Mouse (Mus musculus) urinary bladder, adult 18-20 months (tissue): ENCODE data around the gene Klhl3.
"Not testable (repeated sequence)": the region's sequence is repeated elsewhere in the genome, so short reads cannot be mapped to it uniquely, and the experiment has no call there.

ENCODE experiments used
- DNase-seq, 2 experiments: peaks; one replicate each; pipeline ENCODE4 v3.0.0; 2022; ENCODE audit warnings: low spot score in 2 of 2, mixed read lengths in 2 of 2

The Klhl3 gene

DNA sequence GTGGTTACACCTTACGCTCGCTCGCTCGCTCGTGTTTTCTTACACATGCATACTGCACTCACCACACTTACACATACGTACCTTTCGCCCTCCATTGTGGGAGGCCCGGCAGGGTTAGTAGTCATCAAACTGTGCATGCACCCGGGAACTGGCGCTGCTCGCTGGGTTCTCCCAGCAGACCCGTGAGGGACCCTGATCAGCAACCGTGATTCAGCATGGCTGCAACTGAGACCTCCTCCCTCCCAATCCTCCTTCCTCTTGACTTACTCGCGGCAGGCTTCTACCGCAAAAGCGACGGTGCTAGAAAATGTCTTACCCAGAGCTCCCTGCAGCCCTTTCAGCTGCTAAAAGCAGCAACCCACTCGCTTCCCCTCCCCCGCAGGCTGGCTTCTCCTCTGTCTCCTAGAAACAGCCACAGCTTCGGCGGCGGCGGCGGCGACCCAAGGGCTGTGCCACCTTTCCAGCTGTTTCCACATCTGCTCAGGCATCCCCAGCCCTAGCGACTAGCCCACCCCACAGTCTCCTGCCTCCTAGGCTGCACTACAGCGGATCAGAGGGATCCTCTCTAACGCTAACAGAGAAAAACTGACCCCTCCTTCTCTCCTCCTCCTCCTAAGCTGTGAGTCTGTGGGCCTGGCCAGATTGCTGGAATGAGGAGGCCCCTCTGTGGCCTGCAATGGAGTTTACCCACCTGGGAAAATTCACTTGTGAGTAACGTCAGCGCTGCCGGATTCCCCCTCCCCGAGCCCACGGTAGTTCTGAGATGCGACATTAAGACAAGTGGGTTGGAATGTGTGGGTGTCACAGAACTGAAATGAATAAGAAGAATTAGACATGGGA, at the start of gene Klhl3:
Gene Klhl3, minus strand, starts transcription at position 532 of the 840 bp plus-strand sequence.
- peak in 1 of 2 experiments; percentile 58 for DNase-seq

DNA sequence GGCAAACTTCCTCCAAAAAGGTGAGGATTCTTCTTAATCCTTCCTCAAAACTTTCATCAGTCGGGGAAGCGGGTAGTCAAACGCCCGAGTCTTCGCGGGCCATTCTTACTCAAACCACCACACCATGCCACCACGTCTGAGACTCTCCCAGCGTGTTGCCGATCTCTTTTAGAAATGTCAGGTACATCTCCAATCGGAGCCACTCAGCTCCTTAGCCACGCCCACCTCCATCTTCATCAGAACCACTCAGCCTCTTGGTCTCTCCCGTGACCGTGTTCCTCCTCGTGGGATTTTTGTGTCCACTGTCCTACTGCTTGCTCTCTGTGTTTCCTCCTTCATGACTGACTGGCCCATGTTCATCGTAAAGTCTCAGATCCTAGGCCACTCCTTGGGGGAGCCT, 47.4 kb upstream of the Klhl3 start:
- DNase-seq, result no peak

DNA sequence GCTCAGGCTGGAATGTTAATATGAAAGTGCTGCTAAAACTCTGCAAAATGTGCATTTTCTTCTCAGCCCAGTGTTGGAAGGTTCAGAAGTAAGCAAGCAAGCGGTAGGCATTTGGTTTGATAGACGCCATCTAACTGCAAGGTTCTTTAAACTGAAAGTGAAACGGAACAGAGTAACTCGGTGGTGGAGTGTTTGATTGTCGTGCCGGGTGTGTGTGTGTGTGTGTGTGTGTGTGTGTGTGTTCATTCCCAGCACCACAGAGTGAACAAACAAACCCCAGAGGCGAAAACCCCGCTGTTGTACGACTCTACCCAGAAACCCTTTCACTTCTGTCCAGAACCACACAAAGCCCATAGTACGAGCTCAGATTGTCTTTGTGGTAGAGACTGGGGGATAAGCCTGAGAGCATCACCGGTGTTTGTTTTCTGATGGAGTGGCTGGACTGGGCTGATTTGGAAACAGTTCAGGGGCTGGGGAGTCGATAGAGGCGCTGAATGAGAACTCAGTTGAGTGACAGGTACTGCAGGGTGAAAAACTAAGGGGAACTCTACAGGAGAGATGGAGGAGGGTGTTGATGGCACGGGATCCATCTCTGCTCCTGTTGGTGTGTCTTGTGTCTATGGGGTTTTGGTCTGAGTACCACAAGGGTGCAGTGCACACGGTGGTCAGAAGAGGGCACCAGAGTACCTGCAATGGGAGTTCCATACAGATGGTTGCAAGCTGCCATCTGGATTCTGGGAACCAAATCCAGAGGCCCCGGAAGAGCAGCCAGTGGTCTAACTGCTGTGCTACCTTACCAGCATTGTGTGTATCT, 44.9 kb upstream of the Klhl3 start:
- peak; percentile 66 to 78 for DNase-seq

DNA sequence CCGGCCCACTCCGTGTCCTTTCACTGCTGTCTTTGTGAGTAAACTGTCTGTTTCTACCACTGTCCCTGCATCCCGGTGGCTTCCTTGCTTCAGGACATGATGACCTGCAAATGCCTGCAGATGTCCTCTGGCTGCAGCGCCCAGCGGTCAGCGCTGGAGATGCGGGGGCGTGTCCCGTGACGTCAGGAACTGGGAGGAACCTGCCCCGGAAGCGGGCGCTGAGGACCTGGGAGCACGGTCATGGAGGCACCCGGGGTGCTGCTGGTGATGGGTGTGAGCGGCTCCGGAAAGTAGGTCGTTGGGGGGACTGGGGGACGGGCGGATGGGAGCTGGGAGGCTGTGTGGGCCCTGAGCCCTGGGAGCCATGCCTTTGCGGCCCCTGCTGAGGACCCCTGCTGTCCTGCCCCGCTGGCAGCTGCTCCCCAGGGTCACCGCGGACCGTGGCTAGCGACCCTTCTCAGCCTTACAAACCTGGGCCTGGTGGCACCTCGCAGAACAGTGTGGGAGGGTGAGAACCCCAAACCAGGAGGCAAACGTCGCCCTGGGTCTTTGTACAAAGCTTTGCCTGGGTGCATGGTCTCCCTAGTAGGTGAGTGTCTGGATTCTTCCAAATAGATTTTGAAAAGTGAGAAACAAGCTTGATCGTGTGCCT, 44.2 kb upstream of the Klhl3 start, which contains the start of gene Idnk:
Gene Idnk, plus strand, starts transcription at position 203 of the 652 bp plus-strand sequence.
- DNase-seq, result peak; percentile 82 to 86

DNA sequence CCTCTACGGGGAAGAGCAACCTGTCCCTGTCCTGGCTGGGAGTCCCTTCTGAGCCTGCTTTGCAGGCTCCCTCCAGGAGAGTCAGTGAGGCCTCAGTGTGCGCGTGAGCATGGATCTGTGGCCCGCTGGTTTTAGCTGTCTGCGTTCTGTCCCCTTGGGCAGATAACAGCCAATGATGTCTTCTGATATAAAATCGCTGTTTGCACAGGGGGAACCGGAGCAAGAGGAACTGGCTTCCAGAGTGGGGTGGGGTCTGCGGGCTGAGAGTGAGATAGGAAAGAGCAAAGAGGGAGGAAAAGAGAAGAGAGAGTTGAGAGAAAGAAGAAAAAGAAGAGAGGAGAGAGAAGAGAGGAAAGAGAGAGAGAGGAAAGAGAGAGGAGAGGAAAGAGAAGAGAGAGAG, 43.6 kb upstream of the Klhl3 start:
- DNase-seq, result no peak

DNA sequence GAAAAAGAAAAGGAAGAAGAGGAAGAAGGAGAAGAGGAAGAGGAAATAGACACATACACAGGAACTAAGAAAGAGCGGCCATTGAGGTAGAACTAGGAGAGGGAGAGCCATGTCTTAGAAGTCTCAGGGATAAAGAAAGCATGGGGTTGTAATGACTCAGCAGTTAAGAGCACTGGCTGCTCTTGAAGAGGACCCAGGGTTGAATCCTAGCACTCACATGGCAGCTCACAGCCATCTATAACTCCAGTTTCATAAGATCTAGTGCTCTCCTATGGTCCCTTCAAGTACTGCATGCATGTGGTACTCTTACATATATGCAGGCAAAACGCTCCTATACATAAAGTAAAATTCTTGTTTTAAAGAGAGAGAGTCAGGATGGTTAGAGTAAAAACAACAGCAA, 42.6 kb upstream of the Klhl3 start:
- no peak for DNase-seq

DNA sequence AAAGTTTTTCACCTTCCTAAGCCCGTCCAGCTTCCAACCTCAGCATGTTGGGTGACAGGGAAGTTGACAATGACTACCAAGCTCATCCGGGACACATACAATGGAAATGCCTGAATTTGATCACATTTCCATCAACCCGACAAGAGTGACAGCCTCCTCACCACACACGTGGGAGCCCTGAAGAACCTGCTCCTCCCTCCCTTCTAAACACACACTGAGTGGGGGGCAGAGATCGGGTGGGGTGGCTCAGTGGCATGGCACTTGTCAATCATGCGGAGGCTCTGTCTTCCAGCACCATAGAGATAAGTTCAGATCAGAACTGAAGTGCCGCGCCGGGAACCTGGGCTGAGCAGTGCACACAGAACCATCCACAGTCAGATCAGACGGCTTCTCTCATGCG, 37.0 kb upstream of the Klhl3 start:
- no peak for DNase-seq

DNA sequence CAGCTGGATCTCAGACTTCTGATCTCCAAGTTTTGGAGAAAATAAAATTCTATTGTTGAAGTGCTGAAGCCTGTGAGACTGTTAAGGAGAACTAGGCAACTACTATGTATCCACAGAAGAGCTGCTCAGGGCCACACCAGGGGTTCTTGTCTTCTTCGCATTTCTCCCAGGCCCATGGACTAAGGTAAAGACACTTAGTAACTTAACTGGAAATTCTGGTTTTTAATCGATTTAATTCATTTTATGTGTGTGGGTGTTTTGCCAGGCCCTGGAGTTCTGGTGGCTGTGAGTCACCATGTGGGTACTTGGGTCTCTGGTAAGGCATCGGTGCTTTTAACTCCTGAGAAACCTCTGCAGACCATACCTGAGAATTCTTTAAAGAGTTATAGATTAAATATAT, 36.2 kb upstream of the Klhl3 start:
- DNase-seq, result no peak

DNA sequence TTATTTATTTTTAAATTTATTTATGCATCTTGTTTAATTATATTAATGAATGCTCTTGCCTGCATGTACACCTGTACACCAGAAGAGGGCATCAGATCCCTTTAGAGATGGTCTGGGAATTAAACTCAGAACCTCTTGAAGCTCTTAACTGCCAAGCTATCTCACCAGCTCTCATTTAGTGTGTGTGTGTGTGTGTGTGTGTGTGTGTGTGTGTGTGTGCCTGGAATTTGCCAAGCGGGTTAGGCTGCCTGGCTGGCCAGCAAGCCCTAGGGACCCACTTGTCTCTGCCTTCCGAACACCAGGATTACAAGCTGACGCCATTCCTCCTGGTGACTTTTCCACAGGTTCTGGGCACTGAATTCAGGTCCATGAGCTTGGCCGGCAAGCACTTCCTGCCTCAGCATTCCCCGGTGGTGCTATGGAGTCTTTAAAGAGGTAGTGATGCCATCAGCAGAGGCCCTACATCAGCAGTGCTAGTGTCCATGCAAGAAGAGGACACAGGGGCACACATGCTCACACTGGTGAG, 35.7 kb upstream of the Klhl3 start:
- DNase-seq, result peak in 1 of 2 experiments; percentile 37

DNA sequence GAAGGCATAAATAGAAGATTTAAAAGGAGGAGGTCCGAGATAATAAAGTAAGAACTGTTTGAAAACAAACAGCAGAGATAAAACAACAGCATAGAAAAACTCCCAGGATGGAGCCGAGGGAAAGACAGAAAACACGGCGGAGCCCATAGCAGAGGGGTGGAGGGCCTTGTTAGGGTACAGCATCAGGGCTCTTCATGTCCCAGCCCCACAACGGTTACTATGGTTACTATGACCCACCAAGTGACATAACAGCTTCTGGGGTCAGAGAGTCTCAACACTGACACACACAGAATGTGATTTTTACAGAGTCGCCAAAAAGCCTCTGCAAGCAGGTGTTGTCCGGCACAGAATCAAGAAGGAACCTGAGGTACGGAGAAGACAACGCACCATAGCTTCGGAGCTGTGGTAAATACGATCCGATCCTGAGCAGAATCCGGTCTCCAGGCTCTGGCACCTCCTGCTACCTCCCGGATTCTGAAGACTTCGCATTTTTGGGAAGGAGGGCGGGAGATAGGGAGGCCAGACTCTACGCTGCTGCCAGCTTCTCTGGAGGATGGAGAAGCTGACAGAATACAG, 35.0 kb upstream of the Klhl3 start:
- peak in 1 of 2 experiments; percentile 28 for DNase-seq

DNA sequence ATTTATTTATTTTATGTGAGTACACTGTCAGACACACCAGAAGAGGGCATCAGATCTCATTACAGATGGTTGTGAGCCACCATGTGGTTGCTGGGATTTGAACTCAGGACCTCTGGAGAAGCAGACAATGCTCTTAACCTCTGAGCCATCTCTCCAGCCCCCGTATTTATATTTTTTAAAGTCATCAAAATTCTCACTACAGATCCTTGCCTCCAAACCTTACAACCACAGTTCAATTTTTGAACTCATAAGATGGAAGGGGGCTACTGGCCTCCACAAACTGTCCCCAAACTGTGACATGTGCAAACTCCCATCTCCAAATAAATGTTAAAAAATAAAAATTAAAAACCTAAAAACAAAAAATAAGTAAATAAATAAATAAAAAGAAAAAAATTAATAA, 34.4 kb upstream of the Klhl3 start:
- no peak for DNase-seq

DNA sequence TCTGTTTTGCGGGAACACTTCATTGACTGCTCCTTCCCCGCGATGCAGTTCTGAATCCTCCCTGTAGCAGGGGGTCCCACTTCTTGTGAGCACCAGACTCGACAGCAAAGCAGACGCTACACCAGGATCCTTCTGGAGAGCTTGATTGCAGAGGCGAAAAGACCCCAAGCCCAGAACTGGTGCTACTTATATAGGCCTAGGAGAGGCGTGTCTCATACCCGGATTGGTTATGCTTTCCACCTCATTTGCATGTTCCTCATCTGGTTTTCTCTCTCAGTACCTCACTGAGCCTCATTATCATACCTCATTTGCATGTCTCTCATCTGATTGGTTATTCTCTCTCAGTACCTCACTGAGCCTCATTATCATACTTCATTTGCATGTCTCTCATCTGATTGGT, 33.2 kb upstream of the Klhl3 start:
- not testable (repeated sequence) for DNase-seq

DNA sequence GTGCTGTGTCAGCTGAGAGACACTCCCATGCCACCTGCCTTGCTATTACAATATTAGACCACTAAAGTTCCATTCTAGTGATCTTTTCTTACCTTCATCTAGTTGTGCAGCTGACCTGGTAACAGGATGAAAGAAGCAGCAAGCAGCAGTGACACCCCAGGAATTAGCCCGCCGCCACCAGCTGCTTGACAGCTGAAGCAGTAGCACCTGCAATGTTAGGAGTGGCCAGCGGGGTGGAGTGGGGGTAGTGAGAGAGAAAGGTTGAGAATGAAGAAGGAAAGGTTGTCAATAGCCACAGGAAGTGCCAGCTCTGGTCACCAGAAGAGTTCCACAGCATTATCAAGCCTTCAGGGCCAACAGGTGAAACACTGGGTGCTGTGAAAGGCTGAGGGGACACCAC, 18.3 kb upstream of the Klhl3 start:
- no peak for DNase-seq

DNA sequence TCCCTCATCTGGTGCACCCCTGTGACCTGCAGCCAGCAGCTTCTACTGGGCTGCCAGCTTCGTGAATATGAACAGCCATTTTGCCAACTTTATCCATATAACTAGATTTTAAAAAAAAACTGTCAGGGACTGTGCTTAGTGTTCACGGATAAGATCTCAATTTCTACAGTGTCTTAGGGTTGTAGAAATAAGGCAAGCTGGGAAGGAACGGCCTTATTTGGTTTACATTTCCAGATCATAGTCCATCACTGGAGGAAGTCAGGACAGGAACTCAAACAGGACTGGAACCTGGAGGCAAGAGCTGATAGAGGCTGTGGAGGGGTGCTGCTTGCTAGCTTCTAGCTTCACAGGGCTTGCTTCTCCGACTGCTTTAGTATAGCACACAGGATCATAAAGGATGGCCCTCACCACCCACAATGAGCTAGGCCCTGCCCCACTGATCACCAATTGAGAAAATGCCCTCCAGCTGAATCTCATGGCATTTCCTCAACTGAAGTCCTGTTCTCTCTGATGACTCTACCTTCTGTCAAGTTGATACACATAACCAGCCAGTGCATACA, 16.4 kb upstream of the Klhl3 start:
- no peak for DNase-seq

DNA sequence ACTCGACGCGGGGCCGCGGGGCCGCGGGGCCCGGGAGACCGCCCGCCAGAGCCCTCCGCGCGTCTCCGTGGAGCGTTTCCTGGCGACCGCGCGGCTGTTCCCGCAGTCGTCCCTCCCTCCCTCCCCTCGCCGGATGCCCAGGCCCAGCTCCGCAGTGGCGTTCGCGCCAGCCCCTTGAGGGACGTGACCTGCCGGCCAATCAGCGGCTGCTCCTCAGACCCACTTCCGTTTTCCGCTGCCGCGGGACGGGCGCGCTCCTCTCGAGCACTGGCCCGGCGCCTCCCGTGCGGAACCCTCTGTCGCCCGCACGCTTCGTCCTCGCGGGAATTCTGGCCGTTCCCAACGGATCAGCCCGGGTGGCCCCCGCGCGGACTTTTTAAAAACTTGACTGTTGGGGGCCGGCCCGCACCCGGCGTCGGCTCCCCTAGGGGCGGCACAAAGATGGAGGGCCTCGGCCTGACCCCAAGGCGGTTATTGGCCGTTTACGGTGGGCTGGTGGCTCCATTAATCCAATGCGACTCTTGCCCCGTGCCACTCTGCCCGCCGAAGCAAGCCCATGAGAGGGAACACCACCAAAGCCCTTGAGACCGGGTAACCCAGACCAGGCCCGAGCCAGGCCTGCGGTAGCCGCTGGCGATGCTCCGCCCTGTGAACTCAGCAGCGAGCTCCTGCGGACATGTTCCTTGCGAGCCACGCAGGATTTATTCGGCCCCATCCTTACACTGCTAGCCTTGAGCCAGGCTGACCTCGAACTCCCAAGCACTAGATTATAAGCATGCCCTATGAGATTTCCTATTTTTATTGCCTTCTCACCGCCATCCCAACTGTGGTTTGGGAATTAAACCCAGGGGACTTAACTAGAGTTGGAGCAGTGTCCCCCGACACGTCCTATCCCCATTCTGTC, 15.6 kb upstream of the Klhl3 start:
- peak; percentile 94 to 95 for DNase-seq

DNA sequence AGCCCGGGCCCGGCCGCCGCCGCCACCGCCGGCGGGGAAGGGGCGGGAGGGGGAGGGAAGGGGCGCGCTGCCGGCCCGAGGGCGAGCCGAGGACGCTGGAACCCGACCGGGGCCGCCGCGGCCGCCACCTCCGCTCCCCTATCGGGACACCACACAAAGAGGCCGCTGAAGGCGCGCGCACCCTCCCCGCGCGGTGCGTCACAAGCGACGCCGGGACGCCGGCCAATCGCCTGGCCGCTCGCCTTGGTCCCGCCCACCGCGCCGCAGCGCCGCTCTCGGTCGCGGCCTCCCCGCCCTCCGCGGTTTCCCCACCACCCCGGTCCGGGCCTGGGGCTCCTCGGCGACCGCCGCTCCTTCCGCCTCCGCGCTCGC, 15.0 kb upstream of the Klhl3 start, which contains the start of gene Hnrnpa0:
Gene Hnrnpa0, minus strand, starts transcription at position 161 of the 372 bp plus-strand sequence.
- DNase-seq, result peak; percentile 89 to 92

DNA sequence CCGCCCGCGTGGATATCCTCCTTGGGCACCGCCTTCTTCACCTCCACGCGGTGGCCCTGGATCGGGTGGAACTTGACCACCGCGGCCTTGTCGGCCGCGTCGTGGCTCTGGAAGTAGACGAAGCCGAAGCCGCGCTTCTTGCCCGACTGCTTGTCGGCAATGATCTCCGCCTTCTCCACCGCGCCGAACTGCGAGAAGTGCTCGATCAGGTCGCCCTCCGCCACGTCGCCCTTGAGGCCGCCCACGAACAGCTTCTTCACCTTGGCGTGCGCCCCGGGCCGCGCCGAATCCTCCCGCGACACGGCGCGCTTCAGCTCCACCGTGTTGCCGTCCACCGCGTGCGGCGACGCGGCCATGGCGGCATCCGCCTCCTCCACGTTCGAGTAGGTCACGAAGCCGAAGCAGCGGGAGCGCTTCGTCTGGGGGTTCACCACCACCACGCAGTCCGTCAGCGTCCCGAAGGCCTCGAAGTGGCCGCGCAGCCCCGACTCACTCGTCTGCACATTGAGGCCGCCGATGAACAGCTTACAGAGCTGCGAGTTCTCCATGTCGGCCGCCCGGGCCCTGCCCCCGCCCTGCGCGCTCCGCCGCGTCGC, 14.5 kb upstream of the Klhl3 start:
- peak in 1 of 2 experiments; percentile 77 for DNase-seq

DNA sequence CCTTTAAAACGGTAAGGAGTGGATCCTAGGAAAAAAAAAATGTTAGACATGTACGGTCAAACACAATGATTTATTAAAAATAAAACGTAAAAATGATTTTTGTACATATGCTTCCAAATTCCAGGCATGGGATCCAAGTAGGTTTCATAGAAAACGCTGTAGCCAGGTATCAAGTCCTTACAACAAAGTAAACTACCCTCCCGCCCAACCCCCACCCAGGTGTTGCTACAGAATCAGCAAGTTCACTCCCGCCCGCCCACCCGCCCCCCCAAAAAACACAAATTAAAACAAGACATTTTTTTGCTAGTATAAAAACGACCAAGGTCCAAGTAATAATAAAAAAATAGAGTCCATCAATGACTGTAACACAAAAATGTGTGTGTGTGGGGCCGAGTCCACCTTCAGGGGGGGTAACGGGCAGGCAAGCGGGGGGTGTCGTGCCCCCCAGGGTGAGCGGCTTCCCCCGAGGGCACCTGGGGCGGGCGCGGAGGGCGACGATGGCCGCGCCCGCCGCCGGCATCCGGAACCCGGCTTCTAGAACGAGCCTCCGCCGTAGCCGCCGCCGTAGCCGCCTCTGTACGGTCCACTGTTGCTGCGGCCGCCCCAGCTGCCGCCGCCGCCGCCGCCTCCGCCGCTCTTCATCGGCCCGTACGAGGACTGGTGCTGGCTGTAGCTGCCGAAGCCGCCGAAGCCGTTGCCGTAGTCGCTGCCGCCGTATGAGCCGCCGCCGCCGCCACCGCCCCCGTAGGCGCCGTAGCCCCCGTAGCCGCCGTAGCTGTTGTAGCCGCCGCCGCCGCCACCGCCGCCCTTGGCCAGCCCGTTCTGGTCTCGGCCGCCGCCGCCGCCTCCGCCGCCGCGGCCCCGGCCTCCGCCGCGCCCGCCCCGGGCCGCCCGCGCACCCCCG, 13.7 kb upstream of the Klhl3 start:
- DNase-seq, result no peak

DNA sequence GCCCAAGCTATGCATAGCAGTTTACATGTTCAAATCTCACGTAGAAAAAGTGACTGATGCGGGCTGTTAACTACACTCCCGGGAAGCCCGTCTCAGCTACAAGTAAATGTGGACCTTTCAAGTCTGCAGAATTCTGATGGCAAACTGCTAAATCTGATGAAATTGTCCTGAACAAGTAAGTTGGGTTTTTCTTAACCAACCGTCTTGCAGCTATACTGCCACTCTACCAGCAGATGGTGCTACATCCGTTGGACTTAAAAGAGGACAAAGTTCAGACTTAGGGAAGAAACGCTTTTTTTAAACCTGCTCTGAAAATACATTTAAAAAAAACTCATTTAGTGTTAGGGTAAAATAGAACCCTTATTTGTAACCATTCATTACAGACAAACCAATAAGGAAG, 12.7 kb upstream of the Klhl3 start:
- DNase-seq, result no peak
